Mouse (Mus musculus) midbrain, embryonic 10.5 days (tissue): ENCODE measurements around the gene Zfp551. TPM values are rescaled to one million over a fixed set of nuclear protein-coding genes. Genes with fewer than 3 reads are reported as not detected.

Experiments used
- DNase-seq: peaks from one replicate; pipeline ENCODE4 v3.0.0-alpha.2; 2017; ENCODE audit warnings: low spot score
- H3K27ac ChIP-seq: fragments of 300-500 bp; sonication (generic); replicated peaks from 2 replicates; pipeline ENCODE4 v1.5.1; 2016; ENCODE audit warnings: mild to moderate bottlenecking
- H3K27me3 ChIP-seq: fragments of 300-500 bp; sonication (generic); 2 replicates; pipeline ENCODE4 v1.6.1; 2016; ENCODE audit warnings: low read depth, mild to moderate bottlenecking; ENCODE audit not compliant: poor library complexity, severe bottlenecking
- H3K36me3 ChIP-seq: fragments of 300-500 bp; sonication (generic); 2 replicates; pipeline ENCODE4 v1.6.1; 2016; ENCODE audit warnings: mild to moderate bottlenecking, moderate library complexity
- H3K4me1 ChIP-seq: fragments of 300-500 bp; sonication (generic); 2 replicates; pipeline ENCODE4 v1.6.1; 2016
- H3K4me3 ChIP-seq: fragments of 300-500 bp; sonication (generic); 2 replicates; pipeline ENCODE4 v1.5.1; 2016; ENCODE audit warnings: mild to moderate bottlenecking, moderate library complexity
- H3K9me3 ChIP-seq: fragments of 300-500 bp; sonication (generic); replicated peaks from 2 replicates; pipeline ENCODE4 v1.6.1; 2016; ENCODE audit warnings: mild to moderate bottlenecking
- WGBS: fragments of 180-500 bp; shearing (Covaris S2); methylation state at CpG from one replicate; pipeline ENCODE4 v1.1.7; 2016; 5-methylcytosine and 5-hydroxymethylcytosine counted together
- polyA plus RNA-seq: library from polyadenylated mRNA; unstranded; fragments of >200 nt; fragmentation: Nextera tagmentation; extraction: Ambion mirVana; gene quantifications from 2 replicates; pipeline ENCODE4 v1.2.1, GENCODE M21; 2016

Zfp551 gene
- polyA plus RNA-seq = 2.5 and 3.9 TPM in 2 replicates

DNA sequence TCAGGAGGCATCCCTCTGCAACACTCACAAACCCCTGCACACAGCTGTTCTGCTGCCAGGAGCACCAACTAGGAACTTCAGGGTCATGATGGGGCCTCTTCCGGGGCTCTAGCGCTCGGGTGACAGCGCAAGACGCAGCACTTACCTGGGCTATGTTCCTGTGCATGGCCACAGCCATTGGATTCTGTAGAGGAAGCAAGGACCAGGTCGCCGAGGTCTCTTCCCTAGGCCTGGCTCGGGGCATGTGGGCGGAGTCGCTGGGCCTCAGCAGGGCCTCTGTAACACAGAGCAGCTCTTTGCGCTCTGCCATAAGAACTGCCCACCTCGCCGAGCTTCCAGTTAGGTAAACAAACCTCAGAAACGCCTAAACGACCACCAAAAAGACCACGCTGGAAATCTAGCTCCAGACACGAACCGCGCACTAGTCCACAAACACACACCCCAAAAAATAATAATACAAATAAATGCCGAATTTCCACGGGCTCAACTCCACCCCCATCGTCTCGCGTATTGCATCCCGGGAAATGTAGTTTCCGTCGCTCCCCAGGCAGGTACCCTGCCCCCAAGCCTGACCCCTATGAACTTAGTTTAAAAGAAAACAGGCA, at the start of gene Zfp551:
Gene Zfp551, minus strand, starts transcription at position 507 of the 605 bp plus-strand sequence.
- Histone ChIP-seq H3K36me3 (peaks cover 9% of the 10 kb centered on the region; the same call in 1 of the 2 replicates), H3K27me3 (no peaks in the 10 kb centered on the region), H3K27ac (peak within 1 kb of the TSS; percentile 84), H3K4me3 (peak within 1 kb of the TSS; percentile 64), H3K4me1 (peaks cover 8% of the 10 kb centered on the region), H3K9me3 (no peaks in the 10 kb centered on the region)
- WGBS = under 1% methylated on average over 27 of the region's 27 CpGs
- peak; percentile 71 for DNase-seq

DNA sequence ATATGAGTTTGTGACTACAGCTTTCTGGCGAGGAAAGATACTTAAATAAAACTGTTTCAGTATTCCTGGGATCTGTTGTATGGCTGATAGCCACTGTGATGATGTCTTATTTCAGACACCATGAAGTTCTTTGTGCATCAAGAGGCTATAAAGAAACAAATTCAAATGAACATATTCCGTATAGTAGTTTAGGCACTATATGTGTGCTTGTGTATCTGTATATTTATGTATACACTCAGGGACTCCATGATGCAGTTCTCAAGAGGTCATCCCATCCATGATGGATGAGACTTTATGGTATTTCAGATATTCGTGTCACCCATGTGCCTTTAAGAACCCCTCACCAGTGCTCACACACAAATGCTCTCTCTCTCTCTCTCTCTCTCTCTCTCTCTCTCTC, 304 bp upstream of the Zfp551 start:
- H3K27me3 ChIP-seq = no peaks in the 10 kb centered on the region
- 66% methylated on average over 3 of the region's 3 CpGs for WGBS
- H3K27ac ChIP-seq = peak overlapping the region; percentile 84; the same call in 1 of the 2 replicates
- DNase-seq = no peak
- peaks cover 8% of the 10 kb centered on the region for H3K4me1 ChIP-seq
- H3K9me3 ChIP-seq = no peaks in the 10 kb centered on the region
- H3K4me3 ChIP-seq = peak overlapping the region; percentile 64
- 0 out of 2 replicates have a peak, but pooled peaks cover 7% of the 10 kb centered on the region for H3K36me3 ChIP-seq

DNA sequence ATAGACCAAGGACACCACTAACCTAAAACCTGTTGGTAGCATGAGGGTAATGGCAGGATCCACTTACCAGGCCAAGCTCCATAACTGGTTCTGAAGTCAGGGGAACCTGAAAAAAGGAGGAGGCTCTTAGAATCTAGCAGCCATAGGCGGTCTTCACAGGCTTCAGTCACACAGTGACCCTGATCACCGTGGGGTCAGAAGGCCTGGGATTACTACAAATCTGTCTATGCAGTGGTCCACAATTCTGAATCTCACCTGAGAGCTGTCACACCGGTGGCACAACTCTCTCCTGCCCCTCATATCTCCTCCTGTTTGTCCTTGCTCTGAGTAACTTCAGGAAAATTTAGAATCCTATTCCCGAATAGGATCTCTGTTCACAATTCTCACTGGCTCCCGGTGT, 810 bp downstream of the Zfp551 start:
- Histone ChIP-seq H3K36me3 (peaks cover 15% of the 10 kb centered on the region), H3K27me3 (no peaks in the 10 kb centered on the region), H3K27ac (peak overlapping the region; percentile 84), H3K4me3 (peak overlapping the region; percentile 64), H3K9me3 (0 out of 2 replicates have a peak, but pooled peaks cover 4% of the 10 kb centered on the region), H3K4me1 (peaks cover 8% of the 10 kb centered on the region)
- WGBS = 57% methylated on average over 5 of the region's 5 CpGs
- DNase-seq = no peak

DNA sequence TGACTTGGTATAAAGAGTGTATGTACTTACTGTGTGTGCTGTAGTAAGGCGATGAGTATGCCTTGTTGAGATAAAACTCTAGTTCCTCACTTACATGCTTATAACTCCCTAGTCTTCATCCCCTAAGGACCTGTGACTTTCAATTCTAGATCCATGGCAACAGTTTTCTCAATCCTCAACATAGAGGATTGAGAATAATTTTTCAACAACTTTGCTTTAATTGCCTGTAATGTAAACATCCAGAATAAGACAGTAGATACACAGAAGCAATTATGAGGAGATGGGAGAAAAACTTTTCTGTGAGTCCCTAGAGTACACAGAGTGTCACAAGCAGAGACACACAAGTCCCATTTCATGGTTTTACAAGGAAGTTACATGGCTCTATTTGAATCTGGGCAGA, 53.4 kb downstream of the Zfp551 start, which contains the start of gene Vmn1r84:
Gene Vmn1r84, minus strand, starts transcription at position 101 of the 400 bp plus-strand sequence.
- Histone ChIP-seq H3K9me3 (peaks cover 9% of the 10 kb centered on the region; the same call in 1 of the 2 replicates), H3K27me3 (no peaks in the 10 kb centered on the region), H3K27ac (no peak within 1 kb of the TSS), H3K36me3 (no peaks in the 10 kb centered on the region), H3K4me3 (no peak within 1 kb of the TSS), H3K4me1 (no peaks in the 10 kb centered on the region)
- no peak for DNase-seq
- WGBS = 72% methylated on average over 1 of the region's 1 CpGs

Other genes starting within 250 kb of the Zfp551 start
- not detected in 2 replicates for gene Vmn1r80, start 233.5 kb downstream of the Zfp551 start, polyA plus RNA-seq
- not detected in 2 replicates for gene Vmn1r81, start 154.5 kb downstream of the Zfp551 start, polyA plus RNA-seq
- not detected in 2 replicates for gene Vmn1r82, start 122.3 kb downstream of the Zfp551 start, polyA plus RNA-seq
- gene Vmn1r83, start 93.3 kb downstream of the Zfp551 start, polyA plus RNA-seq = not detected in 2 replicates
- not detected in 2 replicates for gene Vmn1r84, start 53.5 kb downstream of the Zfp551 start, polyA plus RNA-seq
- 35.0 and 41.6 TPM in 2 replicates for gene Zfp606, start 55.5 kb upstream of the Zfp551 start, polyA plus RNA-seq
- not detected in 2 replicates for gene 2900092C05Rik, start 89.8 kb upstream of the Zfp551 start, polyA plus RNA-seq
- gene Vmn2r53, start 186.0 kb upstream of the Zfp551 start, polyA plus RNA-seq = not detected in 2 replicates
- gene Vmn2r54, start 217.6 kb upstream of the Zfp551 start, polyA plus RNA-seq = 0.02 TPM in 1 of 2 replicates, not detected in the other